Mouse (Mus musculus) stomach, embryonic 14.5 days (tissue): ENCODE measurements around the gene Zar1l. TPM values are rescaled to one million over a fixed set of nuclear protein-coding genes. Genes with fewer than 3 reads are reported as not detected.

ENCODE experiments used
- polyA plus RNA-seq: library from polyadenylated mRNA; unstranded; fragments of >200 nt; fragmentation: Nextera tagmentation; extraction: Ambion mirVana; gene quantifications from 2 replicates; pipeline ENCODE4 v1.2.1, GENCODE M21; 2014

Gene Zar1l
- polyA plus RNA-seq, 1 experiment from 2014 or later, result not detected

Other genes with a start within 250 kb of the Zar1l start
- 25.4 and 33.1 TPM in 2 replicates for gene Brca2, start 4.5 kb upstream of the Zar1l start, polyA plus RNA-seq
- 8.3 TPM in 2 replicates for gene N4bp2l1, start 79.0 kb upstream of the Zar1l start, polyA plus RNA-seq
- gene N4bp2l2, start 148.0 kb upstream of the Zar1l start, polyA plus RNA-seq, result 44.4 and 53.3 TPM in 2 replicates
- 52.9 and 55.6 TPM in 2 replicates for gene Pds5b, start 155.6 kb upstream of the Zar1l start, polyA plus RNA-seq